Mouse (Mus musculus): ENCODE data around the gene Tmem8.
A peak's percentile ranks its signal among the peaks of the same experiment; 100 is the strongest.
"Not testable (repeated sequence)": the region's sequence is repeated elsewhere in the genome, so short reads cannot be mapped to it uniquely, and the experiment has no call there.

Tmem8 gene

GRCm38 (mm10) chr17:26112751-26113150 lies 348 bp upstream of the Tmem8 start:
- no peak for DNase-seq

GRCm38 (mm10) chr17:26114061-26114460 lies 962 bp downstream of the Tmem8 start:
- peak; percentile 65 for DNase-seq

- DNase-seq: not testable (repeated sequence)
These were observed 1.4 kb downstream of the Tmem8 start for GRCm38 (mm10) chr17:26114461-26114860.

GRCm38 (mm10) chr17:26115205-26115898 lies 2.3 kb downstream of the Tmem8 start:
- DNase-seq: peak; percentile 90

- peak; percentile 71 for DNase-seq
These were observed 2.9 kb downstream of the Tmem8 start for GRCm38 (mm10) chr17:26115956-26116487.

GRCm38 (mm10) chr17:26116503-26117258 lies 3.6 kb downstream of the Tmem8 start:
- peak; percentile 39 for DNase-seq

- DNase-seq: peak; percentile 51
These were observed 6.9 kb downstream of the Tmem8 start for GRCm38 (mm10) chr17:26119766-26120710.

- DNase-seq: no peak
These were observed 9.5 kb downstream of the Tmem8 start for GRCm38 (mm10) chr17:26122431-26123140.

- peak; percentile 89 for DNase-seq
These were observed 10.2 kb downstream of the Tmem8 start, which contains the start of gene Mrpl28 for GRCm38 (mm10) chr17:26123267-26123684. Gene Mrpl28, plus strand, starts transcription at chr17:26123500.

- DNase-seq: no peak
These were observed 11.5 kb downstream of the Tmem8 start for GRCm38 (mm10) chr17:26124560-26124959.

- DNase-seq: no peak
These were observed 12.1 kb downstream of the Tmem8 start for GRCm38 (mm10) chr17:26125226-26125625.

- no peak for DNase-seq
These were observed 18.1 kb downstream of the Tmem8 start for GRCm38 (mm10) chr17:26131062-26131732.

- no peak for DNase-seq
These were observed 19.1 kb downstream of the Tmem8 start for GRCm38 (mm10) chr17:26131856-26132853.

GRCm38 (mm10) chr17:26137106-26137750 lies 24.1 kb downstream of the Tmem8 start:
- DNase-seq: no peak

GRCm38 (mm10) chr17:26137751-26138130 lies 24.6 kb downstream of the Tmem8 start:
- no peak for DNase-seq

GRCm38 (mm10) chr17:26138239-26138836 lies 25.2 kb downstream of the Tmem8 start, which contains the start of gene Axin1:
Gene Axin1, plus strand, starts transcription at chr17:26138688.
- DNase-seq: peak; percentile 94

- DNase-seq: no peak
These were observed 25.8 kb downstream of the Tmem8 start for GRCm38 (mm10) chr17:26138901-26139381.

GRCm38 (mm10) chr17:26142796-26143195 lies 29.7 kb downstream of the Tmem8 start:
- no peak for DNase-seq

- DNase-seq: no peak
These were observed 30.3 kb downstream of the Tmem8 start for GRCm38 (mm10) chr17:26143386-26143785.
